8 mouse cellular contexts compared by ENCODE assay signal in the genomic region with DNA sequence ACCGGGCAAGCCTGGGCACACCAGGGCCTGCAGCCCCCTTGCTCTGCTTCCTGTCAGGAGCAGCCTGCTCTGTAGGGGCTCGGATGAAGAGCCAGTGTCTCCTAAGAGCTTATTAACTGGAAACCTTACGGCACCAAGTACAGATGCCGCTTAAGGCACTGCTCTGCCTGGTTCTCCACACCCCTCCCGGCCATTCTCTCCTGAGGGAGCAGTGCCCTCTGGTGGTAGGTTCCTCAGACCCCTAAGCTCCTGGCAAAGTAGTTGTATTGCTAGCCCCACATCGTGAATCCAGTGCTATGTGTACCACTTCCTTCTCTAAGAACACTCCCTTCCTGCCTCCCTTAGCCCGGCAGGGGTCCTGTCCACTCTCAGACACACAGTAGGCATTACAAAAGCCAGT. TPM values are rescaled to one million over a fixed set of nuclear protein-coding genes. Genes with fewer than 3 reads are reported as not detected.
A peak's percentile ranks its signal among the peaks of the same experiment; 100 is the strongest.
DNase-seq lines count a peak whose midpoint lies in the region; ATAC-seq and TF ChIP-seq lines count a peak whose summit lies in the region.

No protein-coding gene starts in this region.

- H3K36me3 ChIP-seq in neural tube, embryonic 11.5 days (ENCODE audit: control insufficient read depth, insufficient read depth, low read length) = peaks cover 32% of the 10 kb centered on the region
- H3K36me3 ChIP-seq in lung, embryonic 16.5 days (ENCODE audit: control insufficient read depth, insufficient read depth, low read length) = peaks cover 38% of the 10 kb centered on the region

- WGBS in neural tube, embryonic 11.5 days = 73% methylated on average over 7 of the region's 7 CpGs
- 18% methylated on average over 7 of the region's 7 CpGs for WGBS in bone marrow, adult 2 months
- 54% methylated on average over 7 of the region's 7 CpGs for WGBS in lung, embryonic 16.5 days

- H3K9me3 ChIP-seq in neural tube, embryonic 11.5 days (ENCODE audit: control insufficient read depth, low read length) = no peaks in the 10 kb centered on the region
- H3K9me3 ChIP-seq in lung, embryonic 16.5 days (ENCODE audit: control insufficient read depth, low read length) = no peaks in the 10 kb centered on the region

- ATAC-seq in neural tube, embryonic 11.5 days (ENCODE audit: insufficient read depth, low FRiP score, low TSS enrichment) = no peak
- ATAC-seq in frontal cortex, adult (ENCODE audit: low TSS enrichment) = peak; percentile 69; the same call in 1 of the 2 replicates
- ATAC-seq in lung, embryonic 16.5 days (ENCODE audit: low read depth) = peak; percentile 72

- H3K27ac ChIP-seq in neural tube, embryonic 11.5 days (ENCODE audit: low read depth, low read length) = 0 out of 2 replicates have a peak overlapping the region, but pooled peaks have one; percentile 42
- 0 out of 2 replicates have a peak overlapping the region, but pooled peaks have one; percentile 4 for H3K27ac ChIP-seq in bone marrow, adult 2 months (ENCODE audit: control insufficient read depth, insufficient read depth, low read depth, low read length, poor library complexity)
- peak overlapping the region; percentile 69 for H3K27ac ChIP-seq in lung, embryonic 16.5 days (ENCODE audit: low read length)

- TF ChIP-seq CTCF in bone marrow, adult 2 months (IDR thresholded peaks at IDR 0.05; ENCODE audit: control insufficient read depth, insufficient read depth, low read length) = peak; percentile 99

- H3K4me3 ChIP-seq in neural tube, embryonic 11.5 days (ENCODE audit: low read depth, low read length) = no peak overlapping the region
- H3K4me3 ChIP-seq in bone marrow, adult 2 months (replicated peaks; ENCODE audit: control insufficient read depth, low read depth, low read length) = no peak overlapping the region
- no peak overlapping the region for H3K4me3 ChIP-seq in lung, embryonic 16.5 days (ENCODE audit: low read length)

- H3K27me3 ChIP-seq in neural tube, embryonic 11.5 days (ENCODE audit: control insufficient read depth, insufficient read depth, low read length) = no peaks in the 10 kb centered on the region
- H3K27me3 ChIP-seq in lung, embryonic 16.5 days (ENCODE audit: control insufficient read depth, insufficient read depth, low read depth, low read length) = no peaks in the 10 kb centered on the region

- no peak overlapping the region for H3K4me2 ChIP-seq in neural tube, embryonic 11.5 days (ENCODE audit: low read depth)
- H3K4me2 ChIP-seq in lung, embryonic 16.5 days (ENCODE audit: low read depth, low read length) = peak overlapping the region; percentile 3; the same call in 1 of the 2 replicates

- H3K9ac ChIP-seq in neural tube, embryonic 11.5 days (ENCODE audit: low read length) = no peak overlapping the region
- H3K9ac ChIP-seq in lung, embryonic 16.5 days (ENCODE audit: low read length) = 0 out of 2 replicates have a peak overlapping the region, but pooled peaks have one; percentile 25

- peak; percentile 63 for DNase-seq in neural tube, embryonic 11.5 days (ENCODE audit: low spot score)
- DNase-seq in neural tube, embryonic 10.5 days (ENCODE audit: extremely low spot score, low spot score) = no peak
- DNase-seq in kidney, postnatal 36 days = peak; percentile 39 to 80
- peak; percentile 71 for DNase-seq in right cerebral cortex, postnatal 4 days
- no peak for DNase-seq in yolk sac, embryonic 10.5 days (ENCODE audit: low spot score)

- no peaks in the 10 kb centered on the region for H3K4me1 ChIP-seq in neural tube, embryonic 11.5 days (ENCODE audit: control insufficient read depth, insufficient read depth, low read length)
- H3K4me1 ChIP-seq in bone marrow, adult 2 months (ENCODE audit: control insufficient read depth, insufficient read depth, low read length) = peaks cover 12% of the 10 kb centered on the region
- peaks cover 18% of the 10 kb centered on the region for H3K4me1 ChIP-seq in lung, embryonic 16.5 days (replicated peaks; ENCODE audit: control insufficient read depth, insufficient read depth, low read length)

- no peak for TF ChIP-seq POLR2A in bone marrow, adult 2 months (IDR thresholded peaks at IDR 0.05; ENCODE audit: borderline replicate concordance, control insufficient read depth, low read depth, low read length)

RNA-seq across cellular contexts. Expression of gene Selplg, which starts 12.3 kb away (rescaled TPM):
- 1.7 and 2.8 TPM in 2 replicates for polyA plus RNA-seq in neural tube, embryonic 11.5 days (2014; fragmentation: Nextera tagmentation; extraction: Ambion mirVana)
- polyA plus RNA-seq in bone marrow, adult 2 months (2011; ENCODE audit: insufficient read depth, insufficient read length, low replicate concordance, missing spikeins) = 48.2 and 146 TPM in 2 replicates
- 7.4 and 9.5 TPM in 2 replicates for polyA plus RNA-seq in lung, embryonic 16.5 days (2015; fragmentation: Nextera tagmentation; extraction: Ambion mirVana)

RNA-seq across cellular contexts. Expression of gene Tmem119, which starts 44.4 kb away (rescaled TPM):
- polyA plus RNA-seq in neural tube, embryonic 11.5 days (2014; fragmentation: Nextera tagmentation; extraction: Ambion mirVana) = 29.3 and 36.5 TPM in 2 replicates
- polyA plus RNA-seq in bone marrow, adult 2 months (2011; ENCODE audit: insufficient read depth, insufficient read length, low replicate concordance, missing spikeins) = 1.4 and 1.8 TPM in 2 replicates
- polyA plus RNA-seq in lung, embryonic 16.5 days (2015; fragmentation: Nextera tagmentation; extraction: Ambion mirVana) = 49.9 and 51.1 TPM in 2 replicates

Comparison
In these comparisons a context has a peak if more than half of its experiments do, and no peak if none do; other contexts are left out.
1. DNase-seq: peak in neural tube, embryonic 11.5 days (single experiment), kidney, postnatal 36 days (2 of 2) and right cerebral cortex, postnatal 4 days (single experiment); none in neural tube, embryonic 10.5 days (single experiment) and yolk sac, embryonic 10.5 days (single experiment).
2. H3K27ac ChIP-seq: peak in every context shown above with its lines; median percentile 69 in lung, embryonic 16.5 days; 42 in neural tube, embryonic 11.5 days; 4 in bone marrow, adult 2 months.
3. RNA of gene Tmem119, which starts 44.4 kb away (polyA plus RNA-seq): 49.9 to 51.1 TPM in lung, embryonic 16.5 days and 29.3 to 36.5 TPM in neural tube, embryonic 11.5 days; 1.4 to 1.8 TPM in bone marrow, adult 2 months; every median in the first group is over 10 times any median in the second.